Mouse (Mus musculus): ENCODE data around the gene Mef2b. TPM values are rescaled to one million over a fixed set of nuclear protein-coding genes. Genes with fewer than 3 reads are reported as not detected.

The Mef2b gene
- polyA plus RNA-seq, 1 experiment from 2014 or later = 0.26 TPM

DNA sequence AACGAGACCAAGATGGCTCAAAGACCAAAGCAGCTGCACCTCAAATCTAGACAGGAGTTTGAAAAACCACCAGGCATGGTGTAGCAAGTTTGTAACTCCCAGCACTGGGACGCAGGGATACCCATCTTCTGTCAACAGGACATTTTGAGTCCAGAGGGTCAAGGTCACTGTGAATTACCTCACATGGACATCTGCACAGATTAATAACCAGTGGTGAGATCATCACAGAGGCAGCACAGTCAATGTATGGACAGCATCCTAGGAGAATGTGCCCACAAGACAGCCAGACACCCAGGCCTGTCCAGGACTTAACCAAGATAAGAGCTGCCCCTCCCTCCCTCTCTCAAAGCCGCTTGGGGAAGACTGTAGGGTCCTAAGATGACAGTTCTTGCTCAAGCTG is 30.6 kb downstream of the Mef2b start:
- Histone ChIP-seq H3K27me3 (peaks cover 19% of the 10 kb centered on the region), H3K27ac (no peak overlapping the region), H3K9ac (replicated peaks) (no peak overlapping the region), H3K36me3 (no peaks in the 10 kb centered on the region), H3K9me3 (no peaks in the 10 kb centered on the region), H3K4me2 (replicated peaks) (no peak overlapping the region), H3K4me1 (replicated peaks) (peaks cover 27% of the 10 kb centered on the region), H3K4me3 (replicated peaks) (no peak overlapping the region)
- WGBS = 85% methylated on average over 3 of the region's 3 CpGs
- ATAC-seq = no peak

DNA sequence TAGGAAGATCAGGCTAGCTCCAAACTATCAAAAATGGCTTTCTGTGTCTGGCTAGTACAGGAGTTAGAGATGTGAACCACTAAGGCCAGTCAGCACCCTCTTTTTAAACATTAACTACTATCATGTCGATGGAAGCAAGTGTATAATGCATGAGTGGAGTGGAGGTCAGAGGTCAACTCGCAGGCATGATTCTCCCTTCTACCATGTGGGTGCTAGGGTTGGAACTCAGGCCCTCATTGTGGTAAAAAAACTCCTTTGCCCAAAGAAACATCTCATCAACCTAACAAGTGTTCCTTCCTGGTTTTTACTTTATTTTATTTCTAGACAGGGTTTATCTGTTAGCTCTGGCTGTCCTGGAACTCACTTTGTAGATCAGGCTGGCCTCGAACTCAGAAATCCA is 31.2 kb downstream of the Mef2b start:
- H3K9me3 ChIP-seq = no peaks in the 10 kb centered on the region
- WGBS = 85% methylated on average over 3 of the region's 3 CpGs
- ATAC-seq = no peak

DNA sequence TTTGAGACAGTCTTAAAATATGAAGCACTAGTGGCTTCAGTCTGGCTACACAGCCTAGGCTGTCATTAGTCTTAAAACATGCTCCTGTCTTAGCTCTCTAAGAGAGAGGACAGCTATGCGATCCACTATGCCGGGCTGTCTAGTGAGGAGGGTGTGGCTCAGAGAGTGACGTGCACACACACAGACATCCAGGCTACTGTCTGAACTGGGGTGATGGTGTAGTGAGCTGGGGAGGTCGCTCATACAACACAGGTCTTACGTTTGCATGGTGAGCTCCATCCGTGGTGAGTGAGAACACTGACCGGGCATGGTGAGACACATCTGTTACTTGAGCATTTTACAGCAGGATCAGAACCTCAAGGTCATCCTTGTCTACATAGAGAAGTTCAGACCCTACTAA is 31.7 kb downstream of the Mef2b start:
- Histone ChIP-seq H3K27ac (no peak overlapping the region), H3K9ac (replicated peaks) (no peak overlapping the region), H3K9me3 (no peaks in the 10 kb centered on the region), H3K36me3 (no peaks in the 10 kb centered on the region), H3K4me1 (replicated peaks) (peaks cover 27% of the 10 kb centered on the region), H3K4me3 (replicated peaks) (no peak overlapping the region), H3K4me2 (replicated peaks) (no peak overlapping the region), H3K27me3 (peaks cover 8% of the 10 kb centered on the region)
- 95% methylated on average over 7 of the region's 7 CpGs for WGBS
- ATAC-seq = no peak

More for the DNA sequence above, 31.2 kb downstream of the Mef2b start:
- H3K36me3 ChIP-seq = no peaks in the 10 kb centered on the region
- no peak overlapping the region for H3K27ac ChIP-seq
- peaks cover 27% of the 10 kb centered on the region for H3K4me1 ChIP-seq (replicated peaks)
- no peak overlapping the region for H3K9ac ChIP-seq (replicated peaks)
- H3K27me3 ChIP-seq = peaks cover 12% of the 10 kb centered on the region
- no peak overlapping the region for H3K4me2 ChIP-seq (replicated peaks)
- no peak overlapping the region for H3K4me3 ChIP-seq (replicated peaks)

DNA sequence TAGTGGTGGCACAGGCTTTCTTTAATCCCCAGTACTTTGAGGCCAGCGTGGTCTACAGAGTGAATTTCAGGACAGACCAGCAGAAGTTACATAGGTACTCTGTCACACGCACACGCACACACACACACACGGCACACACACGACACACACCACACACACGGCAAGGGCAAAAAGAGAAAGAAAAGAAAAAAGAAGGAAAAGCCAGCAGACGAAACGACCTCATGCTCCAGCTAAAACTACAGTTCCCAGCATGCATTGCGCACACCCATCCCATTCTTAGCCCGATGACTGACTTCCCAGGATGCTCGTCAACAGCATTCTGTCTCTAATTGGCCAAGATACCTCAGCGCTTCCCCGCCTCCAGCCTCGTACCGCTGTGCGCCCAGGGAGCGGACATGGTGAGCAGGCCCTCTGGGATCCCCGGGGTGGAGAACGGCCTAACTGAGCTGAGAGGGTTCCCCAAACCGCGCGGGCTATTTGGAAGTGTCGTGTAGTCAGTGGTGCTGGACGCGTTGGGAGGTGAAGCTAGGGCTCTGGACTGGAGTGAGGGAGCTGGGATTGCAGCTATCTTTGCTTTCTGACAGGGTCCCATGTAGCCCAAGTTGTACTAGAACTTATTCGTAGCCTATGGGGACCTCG is 32.7 kb downstream of the Mef2b start, which contains the start of gene Tmem161a:
Gene Tmem161a (plus strand): TSS at position 314 of the 639 bp plus-strand sequence.
- Histone ChIP-seq H3K27me3 (peaks cover 5% of the 10 kb centered on the region), H3K27ac (no peak within 1 kb of the TSS), H3K9me3 (no peaks in the 10 kb centered on the region), H3K4me3 (replicated peaks) (peak within 1 kb of the TSS; percentile 56), H3K9ac (replicated peaks) (peak within 1 kb of the TSS; percentile 82), H3K36me3 (peaks cover 6% of the 10 kb centered on the region), H3K4me2 (replicated peaks) (peak within 1 kb of the TSS; percentile 61), H3K4me1 (replicated peaks) (peaks cover 21% of the 10 kb centered on the region)
- 2% methylated on average over 27 of the region's 27 CpGs for WGBS
- ATAC-seq = peak; percentile 97

DNA sequence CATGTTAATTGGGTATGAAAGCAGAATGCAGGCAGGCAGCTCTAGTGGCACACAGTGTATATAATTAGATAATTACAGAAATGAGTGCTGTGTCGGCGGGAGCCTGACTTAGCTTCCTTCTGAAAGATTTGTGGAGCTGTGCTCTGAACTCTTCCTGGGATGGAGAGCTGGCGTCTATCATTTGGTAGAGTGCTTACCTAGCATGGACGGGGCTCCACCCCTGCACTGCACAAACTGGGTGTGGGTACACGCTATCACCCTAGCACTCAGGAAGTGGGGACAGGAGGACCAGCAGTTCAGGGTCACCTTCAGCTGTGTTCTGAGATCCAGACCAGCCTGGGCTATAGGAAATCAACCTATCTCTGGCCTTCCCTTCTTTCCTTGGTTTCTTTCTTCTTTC is 33.8 kb downstream of the Mef2b start:
- Histone ChIP-seq H3K36me3 (peaks cover 16% of the 10 kb centered on the region), H3K9ac (replicated peaks) (no peak overlapping the region), H3K27ac (no peak overlapping the region), H3K4me2 (replicated peaks) (peak overlapping the region; percentile 61), H3K27me3 (peaks cover under 1% of the 10 kb centered on the region; the same call in 1 of the 2 replicates), H3K4me1 (replicated peaks) (peaks cover 21% of the 10 kb centered on the region), H3K9me3 (no peaks in the 10 kb centered on the region), H3K4me3 (replicated peaks) (peak overlapping the region; percentile 56)
- ATAC-seq = no peak
- WGBS = 93% methylated on average over 5 of the region's 5 CpGs

DNA sequence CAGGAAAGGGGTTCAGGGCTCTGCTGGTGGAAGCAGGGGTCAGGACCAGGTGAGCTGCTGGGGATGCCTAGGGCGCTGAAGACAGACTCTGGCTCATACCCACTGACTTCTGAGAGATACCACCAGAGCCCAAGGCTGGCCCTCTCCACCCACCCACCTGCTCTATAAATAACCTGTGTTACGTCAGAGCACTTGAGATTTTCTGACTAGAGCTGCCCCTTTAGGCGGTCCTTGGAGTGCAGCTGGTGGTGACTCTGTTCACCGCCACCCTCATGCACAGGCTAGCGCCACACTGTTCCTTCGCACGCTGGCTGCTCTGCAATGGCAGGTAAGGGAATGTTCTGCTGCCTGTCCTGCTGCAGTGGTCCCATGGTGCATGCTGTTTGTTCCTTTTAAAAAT is 34.6 kb downstream of the Mef2b start:
- Histone ChIP-seq H3K27me3 (no peaks in the 10 kb centered on the region), H3K27ac (no peak overlapping the region), H3K4me3 (replicated peaks) (no peak overlapping the region), H3K36me3 (peaks cover 22% of the 10 kb centered on the region), H3K4me1 (replicated peaks) (peaks cover 21% of the 10 kb centered on the region), H3K4me2 (replicated peaks) (no peak overlapping the region), H3K9ac (replicated peaks) (peak overlapping the region; percentile 55), H3K9me3 (no peaks in the 10 kb centered on the region)
- ATAC-seq = no peak
- 93% methylated on average over 7 of the region's 7 CpGs for WGBS

DNA sequence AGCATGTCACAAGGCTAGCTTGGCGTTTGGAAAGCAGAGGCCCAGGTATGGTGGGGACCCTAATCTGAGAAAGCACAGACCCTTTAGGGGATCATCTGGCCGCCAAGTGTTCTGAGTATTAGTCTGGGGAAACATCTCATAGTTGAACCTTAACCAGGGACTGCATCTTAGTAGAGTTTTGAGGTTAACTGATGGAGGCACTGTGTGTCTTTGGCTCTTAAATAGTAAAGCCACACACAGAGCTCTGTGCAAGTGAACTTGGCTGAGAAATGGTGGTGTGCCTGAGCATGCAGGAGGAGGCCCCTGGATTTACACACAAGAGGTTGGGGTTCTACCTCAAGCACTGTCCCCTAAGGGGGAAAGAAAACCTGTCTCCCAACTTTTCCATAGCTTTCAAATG is 38.7 kb downstream of the Mef2b start:
- Histone ChIP-seq H3K27me3 (no peaks in the 10 kb centered on the region), H3K9me3 (no peaks in the 10 kb centered on the region), H3K36me3 (peaks cover 55% of the 10 kb centered on the region), H3K4me1 (replicated peaks) (peaks cover 13% of the 10 kb centered on the region), H3K9ac (replicated peaks) (no peak overlapping the region), H3K4me2 (replicated peaks) (no peak overlapping the region), H3K4me3 (replicated peaks) (no peak overlapping the region), H3K27ac (no peak overlapping the region)
- WGBS = 86% methylated on average over 2 of the region's 2 CpGs
- ATAC-seq = no peak

DNA sequence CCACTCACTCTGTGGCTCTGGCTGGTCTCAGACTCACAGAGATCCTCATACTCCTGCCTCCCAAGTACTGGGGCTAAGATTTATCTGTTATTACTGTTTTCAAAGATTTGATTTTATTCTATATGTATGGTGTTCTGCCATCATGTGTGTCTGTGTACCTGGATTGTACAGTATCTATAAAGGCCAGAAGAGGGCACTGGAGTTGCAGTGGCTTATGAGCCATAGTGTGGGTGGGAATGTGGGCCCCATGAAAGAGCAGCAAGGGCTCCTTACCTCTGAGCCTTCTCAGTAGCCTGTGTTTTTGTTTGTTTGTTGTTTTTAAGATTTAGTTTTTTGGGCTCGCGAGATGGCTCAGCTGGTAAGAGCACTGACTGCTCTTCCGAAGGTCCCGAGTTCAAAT is 39.6 kb downstream of the Mef2b start:
- ATAC-seq = no peak
- 95% methylated on average over 4 of the region's 4 CpGs for WGBS

DNA sequence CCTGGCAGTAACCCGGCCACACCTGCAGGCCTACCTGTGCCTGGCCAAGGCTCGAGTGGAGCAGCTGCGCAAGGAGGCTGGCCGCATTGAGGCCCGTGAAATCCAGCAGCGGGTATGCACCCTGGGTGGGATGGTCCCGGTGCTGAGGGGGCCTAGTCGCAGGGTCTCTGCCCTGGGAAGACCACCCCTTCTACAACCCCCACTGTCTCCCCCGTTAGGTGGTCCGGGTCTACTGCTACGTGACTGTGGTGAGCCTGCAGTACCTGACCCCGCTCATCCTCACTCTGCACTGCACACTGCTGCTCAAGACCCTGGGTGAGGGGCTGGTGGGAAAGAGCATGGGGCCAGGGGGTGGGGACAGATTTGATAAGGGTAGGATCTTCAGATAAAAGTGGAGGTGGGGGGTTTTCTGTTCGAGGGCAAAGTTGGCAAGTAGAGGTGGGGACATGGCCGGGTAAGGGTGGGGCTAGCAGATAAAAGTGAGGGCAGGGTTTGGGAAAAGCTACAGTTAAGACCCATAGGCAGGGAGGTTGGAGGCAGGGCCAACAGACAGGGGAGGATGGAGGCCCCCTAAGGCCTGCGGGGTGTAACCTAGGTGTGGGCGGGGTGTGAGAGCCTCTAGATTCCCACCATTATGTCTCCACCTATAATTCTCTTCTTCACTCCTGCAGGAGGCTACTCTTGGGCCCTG is 41.8 kb downstream of the Mef2b start:
- Histone ChIP-seq H3K4me2 (replicated peaks) (no peak overlapping the region), H3K4me3 (replicated peaks) (no peak overlapping the region), H3K9ac (replicated peaks) (0 out of 2 replicates have a peak overlapping the region, but pooled peaks have one; percentile 28), H3K27me3 (no peaks in the 10 kb centered on the region), H3K36me3 (peaks cover 57% of the 10 kb centered on the region), H3K27ac (no peak overlapping the region), H3K4me1 (replicated peaks) (no peaks in the 10 kb centered on the region), H3K9me3 (no peaks in the 10 kb centered on the region)
- WGBS = 92% methylated on average over 16 of the region's 16 CpGs
- no peak for ATAC-seq

More for the DNA sequence above, 39.6 kb downstream of the Mef2b start:
- Histone ChIP-seq H3K9me3 (no peaks in the 10 kb centered on the region), H3K9ac (replicated peaks) (no peak overlapping the region), H3K4me3 (replicated peaks) (no peak overlapping the region), H3K27me3 (no peaks in the 10 kb centered on the region), H3K4me1 (replicated peaks) (peaks cover 5% of the 10 kb centered on the region; the same call in 1 of the 2 replicates), H3K27ac (no peak overlapping the region), H3K36me3 (peaks cover 57% of the 10 kb centered on the region), H3K4me2 (replicated peaks) (no peak overlapping the region)

DNA sequence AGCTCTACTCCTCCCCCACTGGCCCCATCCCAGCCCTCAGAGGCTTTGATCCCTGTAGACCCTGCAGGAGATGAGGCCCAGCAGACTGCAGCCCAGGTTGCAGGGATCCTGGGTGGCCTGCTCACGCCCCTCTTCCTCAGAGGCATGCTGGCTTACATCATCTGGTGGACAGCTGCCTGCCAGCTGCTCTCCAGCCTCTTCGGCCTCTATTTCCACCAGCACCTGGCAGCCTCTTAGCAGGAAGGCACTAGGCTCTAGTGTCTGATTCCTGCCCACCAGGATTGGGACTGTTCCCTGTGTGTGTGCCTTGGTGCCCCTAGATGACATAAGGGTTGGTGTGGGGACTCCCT is 42.4 kb downstream of the Mef2b start:
- WGBS = 76% methylated on average over 2 of the region's 2 CpGs
- Histone ChIP-seq H3K4me3 (replicated peaks) (no peak overlapping the region), H3K9me3 (no peaks in the 10 kb centered on the region), H3K27me3 (no peaks in the 10 kb centered on the region), H3K4me1 (replicated peaks) (no peaks in the 10 kb centered on the region), H3K4me2 (replicated peaks) (no peak overlapping the region), H3K9ac (replicated peaks) (0 out of 2 replicates have a peak overlapping the region, but pooled peaks have one; percentile 28), H3K36me3 (peaks cover 54% of the 10 kb centered on the region), H3K27ac (no peak overlapping the region)
- ATAC-seq = no peak

DNA sequence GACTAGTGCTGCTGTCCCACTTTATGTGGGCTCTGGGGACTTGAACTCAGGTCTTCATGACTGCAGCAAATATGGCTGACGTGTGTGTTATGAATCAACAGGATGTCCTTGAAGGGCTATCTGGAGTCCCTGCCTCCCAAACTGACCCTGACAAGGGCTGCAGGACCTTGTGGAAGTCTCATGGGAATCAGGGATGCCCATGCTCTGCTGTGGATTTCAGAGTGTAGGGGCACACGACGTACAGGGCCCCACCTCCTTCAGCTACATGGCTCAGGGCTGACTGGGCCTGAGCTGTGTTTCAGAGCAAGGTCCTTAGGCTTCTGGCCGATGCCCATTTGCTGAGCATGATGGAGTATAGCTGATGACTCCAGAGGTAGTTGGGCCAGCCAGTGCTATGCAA is 43.7 kb downstream of the Mef2b start:
- H3K9me3 ChIP-seq = no peaks in the 10 kb centered on the region
- H3K4me2 ChIP-seq (replicated peaks) = no peak overlapping the region
- no peak overlapping the region for H3K27ac ChIP-seq
- no peak overlapping the region for H3K4me3 ChIP-seq (replicated peaks)
- no peak overlapping the region for H3K9ac ChIP-seq (replicated peaks)
- no peak for ATAC-seq
- H3K36me3 ChIP-seq = peaks cover 46% of the 10 kb centered on the region
- WGBS = 93% methylated on average over 4 of the region's 4 CpGs
- H3K4me1 ChIP-seq (replicated peaks) = no peaks in the 10 kb centered on the region
- H3K27me3 ChIP-seq = no peaks in the 10 kb centered on the region

DNA sequence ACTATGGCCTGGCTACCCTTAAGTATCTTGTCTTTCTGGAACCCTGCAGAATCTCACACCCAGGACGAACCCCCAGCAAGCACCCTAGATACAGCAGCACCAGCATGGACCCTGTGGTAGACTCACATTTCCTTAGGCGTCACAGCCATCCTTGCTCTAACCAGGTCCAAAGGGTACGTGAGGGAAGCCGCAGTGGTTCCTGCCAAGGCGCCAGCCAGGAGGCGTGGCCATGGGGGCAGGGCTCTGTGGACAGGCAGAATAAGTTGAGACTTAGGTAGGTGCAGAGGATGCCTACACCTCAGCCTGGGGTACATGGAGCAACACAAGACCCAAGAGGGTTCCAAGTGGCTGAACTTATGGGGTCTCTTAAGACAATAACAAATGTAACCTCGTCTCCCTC is 49.2 kb downstream of the Mef2b start:
- 70% methylated on average over 7 of the region's 7 CpGs for WGBS
- Histone ChIP-seq H3K4me3 (replicated peaks) (no peak overlapping the region), H3K36me3 (peaks cover 6% of the 10 kb centered on the region), H3K9me3 (no peaks in the 10 kb centered on the region), H3K27me3 (no peaks in the 10 kb centered on the region), H3K4me1 (replicated peaks) (no peaks in the 10 kb centered on the region; the same call in 1 of the 2 replicates), H3K27ac (no peak overlapping the region), H3K4me2 (replicated peaks) (no peak overlapping the region), H3K9ac (replicated peaks) (no peak overlapping the region)
- no peak for ATAC-seq
